Mouse (Mus musculus): ENCODE data around the gene Rgs12.

DNA sequence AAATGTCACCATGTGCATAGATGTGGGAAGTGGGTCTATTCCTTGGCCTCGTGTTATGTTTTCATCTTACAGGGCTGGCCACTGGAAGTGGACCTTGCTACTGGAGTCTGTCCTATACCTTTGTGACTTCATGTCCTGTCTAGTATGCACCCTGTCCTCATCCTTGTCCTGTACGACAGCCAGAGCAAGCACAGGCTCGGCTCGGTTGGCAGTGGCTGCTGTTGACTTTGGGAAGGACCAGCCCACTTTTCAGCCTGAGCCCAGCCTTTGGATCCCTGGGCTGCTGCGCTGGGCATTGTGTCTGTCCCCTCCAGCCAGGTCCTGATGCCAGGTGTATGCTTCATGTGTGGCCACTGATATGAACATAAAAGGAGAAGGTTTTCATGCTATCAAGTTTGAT, 61.4 kb downstream of the Rgs12 start:
- TF ChIP-seq MAFK (IDR thresholded peaks at IDR 0.05; ENCODE audit: insufficient read depth, low read depth, low read length) (no peak), ZNF384 (IDR thresholded peaks at IDR 0.05; ENCODE audit: low read depth, low read length) (no peak), CHD2 (IDR thresholded peaks at IDR 0.05; ENCODE audit: low read depth, low read length) (no peak), HCFC1 (IDR thresholded peaks at IDR 0.05; ENCODE audit: borderline replicate concordance, insufficient read depth, low read length) (no peak), ZC3H11A (IDR thresholded peaks at IDR 0.05; ENCODE audit: borderline replicate concordance, low read depth, low read length) (no peak)
